Mouse (Mus musculus) layer of hippocampus, postnatal 36 days (tissue): Measurements from ENCODE around the gene Pdss2. TPM values are rescaled to one million over a fixed set of nuclear protein-coding genes. Genes with fewer than 3 reads are reported as not detected.
"Not testable (repeated sequence)": the region's sequence is repeated elsewhere in the genome, so short reads cannot be mapped to it uniquely, and the experiment has no call there.

ENCODE experiments used
- DNase-seq, 2 experiments: peaks; one replicate each; pipeline ENCODE4 v3.0.0; 2022
- total RNA-seq, 2 experiments: library from RNA; stranded (reverse); gene quantifications; 2 replicates each; pipeline ENCODE4 v1.2.3; 2021

Gene Pdss2
- total RNA-seq, 2 experiments from 2014 or later, result 14.0 to 19.2 TPM

GRCm38 (mm10) chr10:43378279-43378678, 157.0 kb downstream of the Pdss2 start:
- DNase-seq, result peak in 1 of 2 experiments; percentile 18

- DNase-seq, result no peak
Observed at GRCm38 (mm10) chr10:43378732-43379644, 157.7 kb downstream of the Pdss2 start.

- DNase-seq, result no peak
Observed at GRCm38 (mm10) chr10:43382660-43383059, 161.4 kb downstream of the Pdss2 start.

GRCm38 (mm10) chr10:43384623-43385022, 163.3 kb downstream of the Pdss2 start:
- no peak for DNase-seq

GRCm38 (mm10) chr10:43392921-43393320, 171.6 kb downstream of the Pdss2 start:
- no peak for DNase-seq

GRCm38 (mm10) chr10:43393818-43394217, 172.5 kb downstream of the Pdss2 start:
- no peak for DNase-seq

GRCm38 (mm10) chr10:43395824-43396223, 174.5 kb downstream of the Pdss2 start:
- DNase-seq, result peak in 1 of 2 experiments; percentile 19

- DNase-seq, result no peak
Observed at GRCm38 (mm10) chr10:43399596-43400316, 178.5 kb downstream of the Pdss2 start.

GRCm38 (mm10) chr10:43406107-43406506, 184.8 kb downstream of the Pdss2 start:
- DNase-seq, result no peak

GRCm38 (mm10) chr10:43406885-43407284, 185.6 kb downstream of the Pdss2 start:
- no peak for DNase-seq

GRCm38 (mm10) chr10:43409506-43410230, 188.4 kb downstream of the Pdss2 start:
- no peak for DNase-seq

GRCm38 (mm10) chr10:43411164-43411563, 189.9 kb downstream of the Pdss2 start:
- DNase-seq, result not testable (repeated sequence)

GRCm38 (mm10) chr10:43417346-43417745, 196.1 kb downstream of the Pdss2 start:
- no peak for DNase-seq

GRCm38 (mm10) chr10:43420660-43421413, 199.6 kb downstream of the Pdss2 start:
- peak; percentile 42 to 48 for DNase-seq

GRCm38 (mm10) chr10:43422061-43422770, 200.9 kb downstream of the Pdss2 start:
- no peak for DNase-seq

- no peak for DNase-seq
Observed at GRCm38 (mm10) chr10:43424545-43424944, 203.3 kb downstream of the Pdss2 start.

GRCm38 (mm10) chr10:43430606-43431005, 209.3 kb downstream of the Pdss2 start:
- no peak for DNase-seq

GRCm38 (mm10) chr10:43434326-43434725, 213.0 kb downstream of the Pdss2 start:
- no peak for DNase-seq

- no peak for DNase-seq
Observed at GRCm38 (mm10) chr10:43435757-43436156, 214.5 kb downstream of the Pdss2 start.

GRCm38 (mm10) chr10:43439492-43439941, 218.2 kb downstream of the Pdss2 start:
- DNase-seq, result no peak

- no peak for DNase-seq
Observed at GRCm38 (mm10) chr10:43440050-43440449, 218.8 kb downstream of the Pdss2 start.
